Mouse (Mus musculus) stomach, postnatal 0 days (tissue): ENCODE data around the gene 4931414P19Rik. TPM values are rescaled to one million over a fixed set of nuclear protein-coding genes. Genes with fewer than 3 reads are reported as not detected.
A peak's percentile ranks its signal among the peaks of the same experiment; 100 is the strongest.

Experiments used
- ATAC-seq: fragments of 200-750 bp; cut with Nextera tagmentation; 2 replicates; pipeline ENCODE4 v1.8.0; 2017; ENCODE audit not compliant: low FRiP score, low TSS enrichment
- DNase-seq: peaks from one replicate; pipeline ENCODE4 v3.0.0-alpha.2; 2016; ENCODE audit warnings: low spot score
- H3K27ac ChIP-seq: fragments of 300-500 bp; sonication (generic); replicated peaks from 2 replicates; pipeline ENCODE4 v1.5.1; 2014; ENCODE audit warnings: mild to moderate bottlenecking, control low read depth
- H3K27me3 ChIP-seq: fragments of 300-500 bp; sonication (generic); 2 replicates; pipeline ENCODE4 v1.6.1; 2014; ENCODE audit warnings: low read length; ENCODE audit not compliant: control insufficient read depth, insufficient read depth
- H3K36me3 ChIP-seq: fragments of 300-500 bp; sonication (generic); 2 replicates; pipeline ENCODE4 v1.6.1; 2014; ENCODE audit warnings: low read length, mixed read lengths; ENCODE audit not compliant: control insufficient read depth, insufficient read depth
- H3K4me1 ChIP-seq: fragments of 300-500 bp; sonication (generic); replicated peaks from 2 replicates; pipeline ENCODE4 v1.6.1; 2014; ENCODE audit warnings: antibody characterized with exemption; ENCODE audit not compliant: control insufficient read depth, insufficient read depth
- H3K4me2 ChIP-seq: fragments of 300-500 bp; sonication (generic); replicated peaks from 2 replicates; pipeline ENCODE4 v1.6.1; 2014; ENCODE audit warnings: low read depth, mild to moderate bottlenecking, control low read depth, moderate library complexity
- H3K4me3 ChIP-seq: fragments of 300-500 bp; sonication (generic); 2 replicates; pipeline ENCODE4 v1.5.1; 2014; ENCODE audit warnings: low read depth, low read length, control low read depth
- H3K9ac ChIP-seq: fragments of 300-500 bp; sonication (generic); 2 replicates; pipeline ENCODE4 v1.6.1; 2014; ENCODE audit warnings: mild to moderate bottlenecking, low read length, control low read depth, mixed read lengths
- H3K9me3 ChIP-seq: fragments of 300-500 bp; sonication (generic); 2 replicates; pipeline ENCODE4 v1.6.1; 2016; ENCODE audit warnings: low read length; ENCODE audit not compliant: control insufficient read depth
- CTCF ChIP-seq: IDR thresholded peaks from 2 replicates; pipeline ENCODE4 v1.5.1; 2016; ENCODE audit warnings: antibody characterized with exemption, low read depth, mild to moderate bottlenecking, moderate library complexity
- EP300 ChIP-seq: optimal IDR thresholded peaks from 2 replicates; pipeline ENCODE3; 2016; ENCODE audit warnings: antibody characterized with exemption
- WGBS: fragments of 180-500 bp; shearing (Covaris S2); extraction: QIAGEN DNeasy Blood & Tissue Kit; methylation state at CpG from one replicate; pipeline ENCODE4 v1.1.7; 2014; 5-methylcytosine and 5-hydroxymethylcytosine counted together
- microRNA counts: library from miRNA; unstranded; fragments of <30 nt; microRNA quantifications from one replicate; lab custom pipeline; 2015
- microRNA-seq: library from miRNA; unstranded; fragments of <30 nt; microRNA quantifications from one replicate; pipeline ENCODE4, GENCODE M21; 2016
- polyA plus RNA-seq: library from polyadenylated mRNA; unstranded; fragments of >200 nt; fragmentation: Nextera tagmentation; extraction: Ambion mirVana; gene quantifications from 2 replicates; pipeline ENCODE4 v1.2.1, GENCODE M21; 2015

4931414P19Rik gene
- polyA plus RNA-seq, 1 experiment from 2014 or later = 2.4 TPM

- no peak overlapping the region for H3K27ac ChIP-seq
- whole genome bisulfite sequencing = 73% methylated on average over 11 of the region's 11 CpGs
- no peaks in the 10 kb centered on the region for H3K27me3 ChIP-seq
- no peaks in the 10 kb centered on the region for H3K9me3 ChIP-seq
- no peak for TF ChIP-seq CTCF
- TF ChIP-seq EP300 = no peak
- no peak overlapping the region for H3K4me3 ChIP-seq
- H3K9ac ChIP-seq = no peak overlapping the region
- no peak overlapping the region for H3K4me2 ChIP-seq
- H3K4me1 ChIP-seq = no peaks in the 10 kb centered on the region
- DNase-seq (no peak), ATAC-seq (no peak)
- H3K36me3 ChIP-seq = 0 out of 2 replicates have a peak, but pooled peaks cover 8% of the 10 kb centered on the region
Measured at GRCm38 (mm10) chr14:54540771-54541170, 65.0 kb downstream of the 4931414P19Rik start.

GRCm38 (mm10) chr14:54538580-54538979, 67.2 kb downstream of the 4931414P19Rik start:
- no peak for ATAC-seq
- no peak overlapping the region for H3K9ac ChIP-seq
- WGBS = 86% methylated on average over 2 of the region's 2 CpGs
- peak; percentile 23; the same call in 1 of the 2 replicates for TF ChIP-seq CTCF
- TF ChIP-seq EP300 = no peak
- no peak overlapping the region for H3K4me3 ChIP-seq
- no peak overlapping the region for H3K4me2 ChIP-seq
- 0 out of 2 replicates have a peak, but pooled peaks cover 5% of the 10 kb centered on the region for H3K36me3 ChIP-seq
- H3K9me3 ChIP-seq = no peaks in the 10 kb centered on the region
- no peak overlapping the region for H3K27ac ChIP-seq
- no peaks in the 10 kb centered on the region for H3K4me1 ChIP-seq
- H3K27me3 ChIP-seq = no peaks in the 10 kb centered on the region
- DNase-seq = no peak

MicroRNA genes within 50 kb of the gene (microRNA counts, 519-probe panel; counts per million panel counts)
- not detected for microRNA mmu-miR-686 (lab: Ali Mortazavi, UCI)

Small RNA genes lying within 50 kb of the gene (microRNA-seq; reads per million reads assigned to microRNA genes)
- gene Mir686 (not detected), gene Mir6948 (not detected)

Other genes starting within 250 kb of the 4931414P19Rik start
- gene Oxa1l, start 245.2 kb downstream of the 4931414P19Rik start, polyA plus RNA-seq = 30.5 and 31.7 TPM in 2 replicates
- gene Slc7a7, start 188.2 kb downstream of the 4931414P19Rik start, polyA plus RNA-seq = 9.3 and 9.5 TPM in 2 replicates
- 312 and 339 TPM in 2 replicates for gene Mrpl52, start 179.1 kb downstream of the 4931414P19Rik start, polyA plus RNA-seq
- gene Mmp14, start 174.4 kb downstream of the 4931414P19Rik start, polyA plus RNA-seq = 63.9 and 70.4 TPM in 2 replicates
- gene Lrp10, start 141.9 kb downstream of the 4931414P19Rik start, polyA plus RNA-seq = 59.3 and 70.0 TPM in 2 replicates
- 0.47 and 0.59 TPM in 2 replicates for gene Rem2, start 129.9 kb downstream of the 4931414P19Rik start, polyA plus RNA-seq
- 28.1 and 29.2 TPM in 2 replicates for gene Prmt5, start 88.5 kb downstream of the 4931414P19Rik start, polyA plus RNA-seq
- gene Haus4, start 51.4 kb downstream of the 4931414P19Rik start, polyA plus RNA-seq = 23.7 and 24.1 TPM in 2 replicates
- gene Ajuba, start 28.4 kb downstream of the 4931414P19Rik start, polyA plus RNA-seq = 18.9 and 26.4 TPM in 2 replicates
- 279 and 291 TPM in 2 replicates for gene Psmb5, start 12.0 kb upstream of the 4931414P19Rik start, polyA plus RNA-seq
- 0.02 TPM in 1 of 2 replicates, not detected in the other for gene Psmb11, start 15.4 kb upstream of the 4931414P19Rik start, polyA plus RNA-seq
- not detected in 2 replicates for gene Gm17606, start 35.0 kb upstream of the 4931414P19Rik start, polyA plus RNA-seq
- 0.63 and 0.68 TPM in 2 replicates for gene Cdh24, start 35.4 kb upstream of the 4931414P19Rik start, polyA plus RNA-seq
- gene 1700123O20Rik, start 80.2 kb upstream of the 4931414P19Rik start, polyA plus RNA-seq = 60.8 and 61.7 TPM in 2 replicates
- gene Acin1, start 80.9 kb upstream of the 4931414P19Rik start, polyA plus RNA-seq = 37.0 and 46.9 TPM in 2 replicates
- 0.08 and 0.11 TPM in 2 replicates for gene Gm29776, start 92.8 kb upstream of the 4931414P19Rik start, polyA plus RNA-seq
- 0.10 TPM in 1 of 2 replicates, not detected in the other for gene Cebpe, start 106.2 kb upstream of the 4931414P19Rik start, polyA plus RNA-seq
- gene Slc7a8, start 176.0 kb upstream of the 4931414P19Rik start, polyA plus RNA-seq = 3.1 and 4.2 TPM in 2 replicates
- not detected in 2 replicates for gene Rnf212b, start 208.1 kb upstream of the 4931414P19Rik start, polyA plus RNA-seq